14 mouse cellular contexts compared by ENCODE assay signal in the genomic region with DNA sequence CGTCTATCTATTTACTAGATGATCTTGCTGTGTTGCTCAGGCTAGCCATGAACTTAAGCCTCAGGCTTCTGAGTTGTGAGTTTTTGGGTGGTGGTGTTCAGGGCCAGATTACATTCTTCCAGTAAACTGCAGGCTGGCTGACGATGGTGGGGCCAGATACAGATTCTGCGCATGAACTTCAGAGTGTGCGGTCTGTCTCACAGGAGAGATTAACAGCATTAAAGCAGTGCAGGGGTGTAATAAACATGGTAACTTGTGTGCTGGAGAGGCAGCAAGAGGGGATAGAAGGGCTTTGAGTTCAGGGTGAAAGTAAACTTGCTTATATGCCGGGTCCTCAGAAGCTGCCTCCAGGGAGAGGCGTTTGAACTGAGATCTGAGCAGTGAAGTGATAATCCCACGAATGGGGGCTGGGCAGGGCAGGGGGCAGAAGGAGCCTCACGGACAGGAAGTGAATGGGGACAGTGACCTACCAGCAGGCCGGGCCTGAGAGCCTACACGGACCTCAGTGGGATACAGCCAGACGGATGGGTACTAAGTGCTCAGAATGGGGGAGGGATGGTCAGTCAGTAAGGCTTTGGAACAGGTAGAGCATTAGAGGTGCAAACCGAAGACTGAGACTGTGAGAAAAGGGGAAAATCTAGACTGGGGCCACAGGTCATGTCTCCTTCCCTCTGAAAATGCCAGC. TPM values are rescaled to one million over a fixed set of nuclear protein-coding genes. Genes with fewer than 3 reads are reported as not detected.
DNase-seq lines count a peak whose midpoint lies in the region; ATAC-seq and TF ChIP-seq lines count a peak whose summit lies in the region.
"Had no signal": no experiment of that assay in that cellular context is flagged by ENCODE, and none has a peak within 500 bp of the region (broad histone marks: within the 10 kb centered on the region; RNA-seq: fewer than 3 reads in every experiment).

No protein-coding gene starts in this region.

- no peak for DNase-seq in heart, adult 2 months
- DNase-seq in neural tube, embryonic 10.5 days (ENCODE audit: extremely low spot score, low spot score), result no peak
- peak; percentile 83 for DNase-seq in midbrain, embryonic 11.5 days (ENCODE audit: low spot score, missing footprints)
- DNase-seq in urinary bladder, postnatal 10 days (ENCODE audit: low spot score), result no peak
- DNase-seq in adrenal gland, adult 2 months, result no peak
- DNase-seq in frontal cortex, postnatal 14 days (ENCODE audit: low spot score in 2 of 2), result no peak
- DNase-seq: adrenal gland, postnatal 36 days; cerebellum, adult 18-20 months; layer of hippocampus, postnatal 36 days had no signal

- no peak overlapping the region for H3K27ac ChIP-seq in heart, embryonic 14.5 days (replicated peaks in 1 of 2; ENCODE audit: control insufficient read depth in 1 of 2, insufficient read depth in 1 of 2, low read depth in 2 of 2, low read length in 2 of 2)
- no peak overlapping the region for H3K27ac ChIP-seq in heart, adult 2 months
- no peak overlapping the region for H3K27ac ChIP-seq in neural tube, embryonic 12.5 days
- no peak overlapping the region for H3K27ac ChIP-seq in midbrain, embryonic 11.5 days (ENCODE audit: low read depth, low read length)
- H3K27ac ChIP-seq: liver, embryonic 14.5 days had no signal

- H3K4me1 ChIP-seq in heart, embryonic 14.5 days (ENCODE audit: control insufficient read depth in 2 of 2, insufficient read depth in 2 of 2, low read length in 2 of 2), result peaks cover 6 to 23% of the 10 kb centered on the region in 2 experiments; a peak in 3 of 4 replicates
- peaks cover 7% of the 10 kb centered on the region for H3K4me1 ChIP-seq in heart, adult 2 months (ENCODE audit: control insufficient read depth, insufficient read depth, low read length)
- peaks cover 39% of the 10 kb centered on the region for H3K4me1 ChIP-seq in neural tube, embryonic 12.5 days
- H3K4me1 ChIP-seq in midbrain, embryonic 11.5 days (ENCODE audit: control insufficient read depth, insufficient read depth, low read length), result peaks cover 21% of the 10 kb centered on the region

- H3K79me2 ChIP-seq in heart, adult 2 months (replicated peaks; ENCODE audit: control insufficient read depth, insufficient read depth, low read length), result peaks cover 8% of the 10 kb centered on the region

- no peak for TF ChIP-seq POLR2A in heart, adult 2 months (IDR thresholded peaks at IDR 0.05; ENCODE audit: insufficient read depth, low read depth, low read length)

- peaks cover 14% of the 10 kb centered on the region for H3K27me3 ChIP-seq in heart, embryonic 14.5 days (ENCODE audit: control insufficient read depth, insufficient read depth, low read length)
- H3K27me3 ChIP-seq in heart, adult 2 months (ENCODE audit: control insufficient read depth, insufficient read depth, low read length), result no peaks in the 10 kb centered on the region
- no peaks in the 10 kb centered on the region for H3K27me3 ChIP-seq in neural tube, embryonic 12.5 days (replicated peaks)
- no peaks in the 10 kb centered on the region for H3K27me3 ChIP-seq in midbrain, embryonic 11.5 days (ENCODE audit: control insufficient read depth, insufficient read depth, low read length)
- H3K27me3 ChIP-seq: Patski had no signal

- no peak overlapping the region for H3K9ac ChIP-seq in heart, embryonic 14.5 days (ENCODE audit: low read length)
- H3K9ac ChIP-seq in heart, adult 2 months (ENCODE audit: low read depth, low read length), result no peak overlapping the region
- no peak overlapping the region for H3K9ac ChIP-seq in neural tube, embryonic 12.5 days
- no peak overlapping the region for H3K9ac ChIP-seq in midbrain, embryonic 11.5 days (ENCODE audit: low read length)
- H3K9ac ChIP-seq: liver, embryonic 14.5 days had no signal

- ATAC-seq in heart, embryonic 14.5 days (ENCODE audit: insufficient number of reproducible peaks, insufficient read depth, low FRiP score, low read depth), result no peak
- ATAC-seq in neural tube, embryonic 12.5 days (ENCODE audit: low FRiP score, low read depth), result no peak
- no peak for ATAC-seq in midbrain, embryonic 11.5 days (ENCODE audit: low FRiP score)
- ATAC-seq: Patski had no signal

- TF ChIP-seq EP300 in heart, adult 2 months (IDR thresholded peaks at IDR 0.05; ENCODE audit: insufficient read depth, low read depth, low read length), result no peak

- 71% methylated on average over 12 of the region's 12 CpGs for WGBS in heart, embryonic 14.5 days
- 68% methylated on average over 12 of the region's 12 CpGs for whole genome bisulfite sequencing in heart, adult 2 months
- 66% methylated on average over 12 of the region's 12 CpGs for WGBS in neural tube, embryonic 12.5 days
- WGBS in midbrain, embryonic 11.5 days, result 62% methylated on average over 12 of the region's 12 CpGs

- no peaks in the 10 kb centered on the region for H3K9me3 ChIP-seq in heart, embryonic 14.5 days (ENCODE audit: control insufficient read depth, low read length)
- H3K9me3 ChIP-seq in neural tube, embryonic 12.5 days, result no peaks in the 10 kb centered on the region
- H3K9me3 ChIP-seq in midbrain, embryonic 11.5 days (ENCODE audit: control insufficient read depth, low read length), result no peaks in the 10 kb centered on the region

- H3K36me3 ChIP-seq in heart, embryonic 14.5 days (ENCODE audit: control insufficient read depth, insufficient read depth, low read length), result no peaks in the 10 kb centered on the region
- H3K36me3 ChIP-seq in heart, adult 2 months (ENCODE audit: control insufficient read depth, insufficient read depth, low read length), result peaks cover 7% of the 10 kb centered on the region; the same call in 1 of the 2 replicates
- H3K36me3 ChIP-seq in neural tube, embryonic 12.5 days, result peaks cover 7% of the 10 kb centered on the region; the same call in 1 of the 2 replicates
- no peaks in the 10 kb centered on the region for H3K36me3 ChIP-seq in midbrain, embryonic 11.5 days (ENCODE audit: control insufficient read depth, insufficient read depth, low read length)

- H3K4me2 ChIP-seq in heart, embryonic 14.5 days (ENCODE audit: low read length), result peak overlapping the region; percentile 21; the same call in 1 of the 2 replicates
- H3K4me2 ChIP-seq in neural tube, embryonic 12.5 days (replicated peaks), result peak overlapping the region; percentile 41
- no peak overlapping the region for H3K4me2 ChIP-seq in midbrain, embryonic 11.5 days

- H3K4me3 ChIP-seq in heart, embryonic 14.5 days (ENCODE audit: control insufficient read depth in 1 of 2, insufficient read depth in 1 of 2, low read depth in 1 of 2, low read length in 2 of 2), result no peak overlapping the region
- no peak overlapping the region for H3K4me3 ChIP-seq in heart, adult 2 months
- H3K4me3 ChIP-seq in neural tube, embryonic 12.5 days, result no peak overlapping the region
- no peak overlapping the region for H3K4me3 ChIP-seq in midbrain, embryonic 11.5 days (ENCODE audit: low read depth, low read length)
- H3K4me3 ChIP-seq: myocyte had no signal

- no peak for TF ChIP-seq CTCF in heart, adult 2 months (IDR thresholded peaks at IDR 0.05)

- intact Hi-C loops in heart, adult 2 months (cut with DNase I), result loop anchor here (5.0 to 10.0 kb wide), 2 partner anchors 245 to 337 kb away; a partner anchor contains a TSS

RNA-seq across cellular contexts. Expression of a gene that starts 6.0 kb away (rescaled TPM):
- polyA plus RNA-seq in heart, embryonic 14.5 days (2014; fragmentation: Nextera tagmentation; extraction: Ambion mirVana), result 4.2 and 4.9 TPM in 2 replicates
- 1 to 10 TPM; 4.8 to 4.9 TPM for total RNA-seq in heart, adult 2 months (2021)
- 3.1 and 4.2 TPM in 2 replicates for polyA plus RNA-seq in heart, adult 2 months (2012; rRNA removed)
- polyA plus RNA-seq in neural tube, embryonic 12.5 days (2016; fragmentation: Nextera tagmentation; extraction: Ambion mirVana), result 25.2 and 26.2 TPM in 2 replicates
- 18.0 and 18.5 TPM in 2 replicates for polyA plus RNA-seq in midbrain, embryonic 11.5 days (2014; fragmentation: Nextera tagmentation; extraction: Ambion mirVana)
- total RNA-seq in adrenal gland, adult 2 months (2021), result 10 to 100 TPM in 1 of 2 experiments, 1 to 10 TPM in 1; 9.9 to 11.0 TPM
- 10.8 and 11.4 TPM in 2 replicates for polyA plus RNA-seq in adrenal gland, adult 2 months (2012; rRNA removed)
